Mouse (Mus musculus) stomach, embryonic 16.5 days (tissue): Measurements from ENCODE around the gene Zfp551. TPM values are rescaled to one million over a fixed set of nuclear protein-coding genes. Genes with fewer than 3 reads are reported as not detected.

ENCODE experiments used
- ATAC-seq: fragments of 200-750 bp; cut with Nextera tagmentation; 2 replicates; pipeline ENCODE4 v1.8.0; 2017; ENCODE audit warnings: moderate number of reproducible peaks, moderate TSS enrichment; ENCODE audit not compliant: insufficient read depth, low FRiP score
- H3K27ac ChIP-seq: fragments of 300-500 bp; sonication (generic); 2 replicates; pipeline ENCODE4 v1.5.1; 2014; ENCODE audit warnings: low read length
- H3K27me3 ChIP-seq: fragments of 300-500 bp; sonication (generic); 2 replicates; pipeline ENCODE4 v1.6.1; 2014; ENCODE audit warnings: low read length, control low read depth, mixed read lengths; ENCODE audit not compliant: control insufficient read depth, insufficient read depth
- H3K36me3 ChIP-seq: fragments of 300-500 bp; sonication (generic); 2 replicates; pipeline ENCODE4 v1.6.1; 2014; ENCODE audit warnings: low read length; ENCODE audit not compliant: control insufficient read depth, insufficient read depth
- H3K4me1 ChIP-seq: fragments of 300-500 bp; sonication (generic); 2 replicates; pipeline ENCODE4 v1.6.1; 2014; ENCODE audit warnings: low read length, control low read depth, mixed read lengths; ENCODE audit not compliant: control insufficient read depth, insufficient read depth
- H3K4me2 ChIP-seq: fragments of 300-500 bp; sonication (generic); 2 replicates; pipeline ENCODE4 v1.6.1; 2014; ENCODE audit warnings: low read depth, low read length, mixed read lengths
- H3K4me3 ChIP-seq: fragments of 300-500 bp; sonication (generic); replicated peaks from 2 replicates; pipeline ENCODE4 v1.5.1; 2014; ENCODE audit warnings: mild to moderate bottlenecking, low read length
- H3K9ac ChIP-seq: fragments of 300-500 bp; sonication (generic); 2 replicates; pipeline ENCODE4 v1.6.1; 2014; ENCODE audit warnings: low read length
- H3K9me3 ChIP-seq: fragments of 300-500 bp; sonication (generic); replicated peaks from 2 replicates; pipeline ENCODE4 v1.6.1; 2016; ENCODE audit warnings: low read length, control low read depth; ENCODE audit not compliant: control insufficient read depth
- WGBS: fragments of 180-500 bp; shearing (Covaris S2); extraction: QIAGEN DNeasy Blood & Tissue Kit; methylation state at CpG from one replicate; pipeline ENCODE4 v1.1.7; 2014; 5-methylcytosine and 5-hydroxymethylcytosine counted together
- polyA plus RNA-seq: library from polyadenylated mRNA; unstranded; fragments of >200 nt; fragmentation: Nextera tagmentation; extraction: Ambion mirVana; gene quantifications from 2 replicates; pipeline ENCODE4 v1.2.1, GENCODE M21; 2015

Gene Zfp551
- polyA plus RNA-seq: 3.9 and 4.1 TPM in 2 replicates

- Histone ChIP-seq H3K27me3 (no peaks in the 10 kb centered on the region), H3K4me2 (peak within 1 kb of the TSS; percentile 71), H3K4me1 (no peaks in the 10 kb centered on the region), H3K4me3 (peak within 1 kb of the TSS; percentile 73), H3K36me3 (no peaks in the 10 kb centered on the region), H3K9me3 (no peaks in the 10 kb centered on the region), H3K9ac (peak within 1 kb of the TSS; percentile 92), H3K27ac (peak within 1 kb of the TSS; percentile 62)
- ATAC-seq: peak; percentile 90
- WGBS: under 1% methylated on average over 27 of the region's 27 CpGs
These were observed at the start of gene Zfp551 for GRCm38 (mm10) chr7:12422245-12422849. Gene Zfp551, minus strand, starts transcription at chr7:12422751.

GRCm38 (mm10) chr7:12422855-12423254 is 304 bp upstream of the Zfp551 start:
- Histone ChIP-seq H3K4me2 (peak overlapping the region; percentile 71), H3K36me3 (no peaks in the 10 kb centered on the region), H3K9ac (peak overlapping the region; percentile 92), H3K4me1 (no peaks in the 10 kb centered on the region), H3K27ac (no peak overlapping the region), H3K9me3 (no peaks in the 10 kb centered on the region), H3K4me3 (peak overlapping the region; percentile 73), H3K27me3 (no peaks in the 10 kb centered on the region)
- 61% methylated on average over 3 of the region's 3 CpGs for WGBS
- ATAC-seq: no peak

- Histone ChIP-seq H3K9ac (peak overlapping the region; percentile 92), H3K4me1 (no peaks in the 10 kb centered on the region), H3K27ac (peak overlapping the region; percentile 62), H3K27me3 (no peaks in the 10 kb centered on the region), H3K9me3 (no peaks in the 10 kb centered on the region), H3K4me3 (peak overlapping the region; percentile 73), H3K4me2 (peak overlapping the region; percentile 71), H3K36me3 (peaks cover 3% of the 10 kb centered on the region; the same call in 1 of the 2 replicates)
- 37% methylated on average over 5 of the region's 5 CpGs for WGBS
- peak; percentile 12; the same call in 1 of the 2 replicates for ATAC-seq
These were observed 810 bp downstream of the Zfp551 start for GRCm38 (mm10) chr7:12421741-12422140.

- Histone ChIP-seq H3K4me1 (no peaks in the 10 kb centered on the region), H3K4me3 (no peak within 1 kb of the TSS), H3K27ac (no peak within 1 kb of the TSS), H3K27me3 (no peaks in the 10 kb centered on the region), H3K9ac (no peak within 1 kb of the TSS), H3K9me3 (no peaks in the 10 kb centered on the region), H3K36me3 (no peaks in the 10 kb centered on the region), H3K4me2 (no peak within 1 kb of the TSS)
- 75% methylated on average over 1 of the region's 1 CpGs for WGBS
- ATAC-seq: no peak
These were observed 53.4 kb downstream of the Zfp551 start, which contains the start of gene Vmn1r84 for GRCm38 (mm10) chr7:12369173-12369572. Gene Vmn1r84, minus strand, starts transcription at chr7:12369273.

Other genes starting within 250 kb of the Zfp551 start
- gene Vmn1r80, start 233.5 kb downstream of the Zfp551 start, polyA plus RNA-seq: not detected in 2 replicates
- gene Vmn1r81, start 154.5 kb downstream of the Zfp551 start, polyA plus RNA-seq: not detected in 2 replicates
- not detected in 2 replicates for gene Vmn1r82, start 122.3 kb downstream of the Zfp551 start, polyA plus RNA-seq
- not detected in 2 replicates for gene Vmn1r83, start 93.3 kb downstream of the Zfp551 start, polyA plus RNA-seq
- not detected in 2 replicates for gene Vmn1r84, start 53.5 kb downstream of the Zfp551 start, polyA plus RNA-seq
- gene Zfp606, start 55.5 kb upstream of the Zfp551 start, polyA plus RNA-seq: 16.6 and 16.8 TPM in 2 replicates
- gene 2900092C05Rik, start 89.8 kb upstream of the Zfp551 start, polyA plus RNA-seq: not detected in 2 replicates
- 0.01 TPM in 1 of 2 replicates, not detected in the other for gene Vmn2r53, start 186.0 kb upstream of the Zfp551 start, polyA plus RNA-seq
- not detected in 2 replicates for gene Vmn2r54, start 217.6 kb upstream of the Zfp551 start, polyA plus RNA-seq